Comparison of ENCODE assay signal across 10 mouse cellular contexts in the genomic region with DNA sequence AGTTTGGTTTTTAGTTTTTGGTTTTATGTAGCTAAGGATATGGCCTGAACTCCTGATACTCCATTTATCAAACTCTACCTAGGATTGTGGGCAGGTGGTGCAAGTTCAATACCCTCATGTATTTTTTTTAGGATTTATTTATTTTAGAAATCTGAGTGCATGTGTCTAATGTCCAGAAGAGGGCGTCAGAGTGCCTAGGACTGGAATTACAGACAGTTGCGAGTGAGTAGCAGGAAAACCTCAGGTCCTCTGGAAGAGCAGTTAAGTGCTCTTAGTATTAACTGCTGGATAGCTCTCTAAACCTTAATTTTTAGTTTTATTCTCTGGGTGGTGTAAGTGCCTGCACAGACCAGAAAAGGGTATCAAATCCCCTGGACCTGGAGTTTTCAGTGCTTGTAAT. TPM values are rescaled to one million over a fixed set of nuclear protein-coding genes. Genes with fewer than 3 reads are reported as not detected.
DNase-seq lines count a peak whose midpoint lies in the region; ATAC-seq and TF ChIP-seq lines count a peak whose summit lies in the region.
"Had no signal": no experiment of that assay in that cellular context is flagged by ENCODE, and none has a peak within 500 bp of the region (broad histone marks: within the 10 kb centered on the region; RNA-seq: fewer than 3 reads in every experiment).

No protein-coding gene starts in this region.

- H3K9ac ChIP-seq in hindbrain, embryonic 11.5 days (ENCODE audit: low read depth, low read length): no peak overlapping the region
- no peak overlapping the region for H3K9ac ChIP-seq in hindbrain, embryonic 12.5 days
- H3K9ac ChIP-seq in ES-E14 (ENCODE audit: insufficient read depth, low read depth, low read length, poor library complexity, severe bottlenecking): no peak overlapping the region
- no peak overlapping the region for H3K9ac ChIP-seq in midbrain, embryonic 16.5 days (ENCODE audit: low read depth, low read length)

- no peak overlapping the region for H3K4me2 ChIP-seq in hindbrain, embryonic 11.5 days (replicated peaks; ENCODE audit: low read depth, low read length)
- no peak overlapping the region for H3K4me2 ChIP-seq in hindbrain, embryonic 12.5 days (replicated peaks)
- H3K4me2 ChIP-seq in midbrain, embryonic 16.5 days (ENCODE audit: low read length): no peak overlapping the region

- H3K4me3 ChIP-seq in hindbrain, embryonic 11.5 days (ENCODE audit: low read depth, low read length): no peak overlapping the region
- no peak overlapping the region for H3K4me3 ChIP-seq in hindbrain, embryonic 12.5 days
- peak overlapping the region in 1 of 2 experiments; percentile 23; a peak in 1 of 4 replicates for H3K4me3 ChIP-seq in ES-E14 (ENCODE audit: insufficient read depth in 1 of 2, low read depth in 1 of 2, low read length in 2 of 2, poor library complexity in 1 of 2, severe bottlenecking in 1 of 2)
- H3K4me3 ChIP-seq in midbrain, embryonic 16.5 days (ENCODE audit: low read depth, low read length): no peak overlapping the region
- H3K4me3 ChIP-seq: megakaryocyte, embryonic 14.5 days had no signal

- ATAC-seq in hindbrain, embryonic 11.5 days (ENCODE audit: low FRiP score): no peak
- no peak for ATAC-seq in hindbrain, embryonic 12.5 days (ENCODE audit: low FRiP score)
- peak; percentile 50 for ATAC-seq in granulocyte monocyte progenitor cell, adult 5-6 weeks (replicated peaks; ENCODE audit: poor library complexity, severe bottlenecking)
- ATAC-seq in midbrain, embryonic 16.5 days: no peak

- H3K9me3 ChIP-seq in hindbrain, embryonic 11.5 days (ENCODE audit: control insufficient read depth, low read length): peaks cover 2% of the 10 kb centered on the region; the same call in 1 of the 2 replicates
- H3K9me3 ChIP-seq in hindbrain, embryonic 12.5 days (replicated peaks): no peaks in the 10 kb centered on the region
- H3K9me3 ChIP-seq in ES-E14 (ENCODE audit: control insufficient read depth, insufficient read depth, low read depth, low read length): no peaks in the 10 kb centered on the region
- H3K9me3 ChIP-seq in midbrain, embryonic 16.5 days (replicated peaks; ENCODE audit: control insufficient read depth, low read length, poor library complexity, severe bottlenecking): no peaks in the 10 kb centered on the region

- H3K4me1 ChIP-seq in hindbrain, embryonic 11.5 days (replicated peaks; ENCODE audit: control insufficient read depth, insufficient read depth, low read length): no peaks in the 10 kb centered on the region
- H3K4me1 ChIP-seq in hindbrain, embryonic 12.5 days: no peaks in the 10 kb centered on the region
- H3K4me1 ChIP-seq in ES-E14 (ENCODE audit: control insufficient read depth in 2 of 2, insufficient read depth in 2 of 2, low read length in 2 of 2, poor library complexity in 1 of 2): 0 out of 4 replicates have a peak, but pooled peaks cover 0 to 2% of the 10 kb centered on the region in 2 experiments
- no peaks in the 10 kb centered on the region for H3K4me1 ChIP-seq in midbrain, embryonic 16.5 days (ENCODE audit: control insufficient read depth, insufficient read depth, low read length)

- DNase-seq in hindbrain, embryonic 11.5 days (ENCODE audit: low spot score): peak; percentile 27
- DNase-seq in 416B (ENCODE audit: low read depth) (peak; percentile 78), ES-E14 (ENCODE audit: low read depth, low spot score) (peak; percentile 52)
- no peak for DNase-seq in spleen, postnatal 14 days (ENCODE audit: low spot score in 2 of 2)
- DNase-seq in right cerebral cortex, postnatal 4 days: no peak
- DNase-seq: heart, postnatal 14 days had no signal

- H3K27ac ChIP-seq in hindbrain, embryonic 11.5 days (ENCODE audit: low read depth, low read length): no peak overlapping the region
- H3K27ac ChIP-seq in hindbrain, embryonic 12.5 days: no peak overlapping the region
- H3K27ac ChIP-seq in ES-E14 (ENCODE audit: insufficient read depth, low read depth, low read length, poor library complexity, severe bottlenecking): no peak overlapping the region
- no peak overlapping the region for H3K27ac ChIP-seq in midbrain, embryonic 16.5 days (ENCODE audit: low read length)

- H3K27me3 ChIP-seq in hindbrain, embryonic 11.5 days (ENCODE audit: control insufficient read depth, insufficient read depth, low read length): no peaks in the 10 kb centered on the region
- no peaks in the 10 kb centered on the region for H3K27me3 ChIP-seq in hindbrain, embryonic 12.5 days
- H3K27me3 ChIP-seq in midbrain, embryonic 16.5 days (ENCODE audit: control insufficient read depth, insufficient read depth, low read depth, low read length): no peaks in the 10 kb centered on the region

- H3K36me3 ChIP-seq in hindbrain, embryonic 11.5 days (ENCODE audit: control insufficient read depth, insufficient read depth, low read length): no peaks in the 10 kb centered on the region; the same call in 1 of the 2 replicates
- H3K36me3 ChIP-seq in hindbrain, embryonic 12.5 days: peaks cover 5% of the 10 kb centered on the region; the same call in 1 of the 2 replicates
- H3K36me3 ChIP-seq in ES-E14 (ENCODE audit: control insufficient read depth, insufficient read depth, low read length, poor library complexity, severe bottlenecking): no peaks in the 10 kb centered on the region
- H3K36me3 ChIP-seq in midbrain, embryonic 16.5 days (ENCODE audit: control insufficient read depth, insufficient read depth, low read length): no peaks in the 10 kb centered on the region

- 39% methylated on average over 2 of the region's 2 CpGs for WGBS in hindbrain, embryonic 11.5 days
- 23% methylated on average over 2 of the region's 2 CpGs for WGBS in hindbrain, embryonic 12.5 days
- 39% methylated on average over 2 of the region's 2 CpGs for WGBS in midbrain, embryonic 16.5 days

- in situ Hi-C loops in ES-E14 (cut with MboI; ENCODE audit: low sequenced_read_pairs in 2 of 2, unreplicated experiment in 2 of 2): no loop called here

TF ChIP-seq in ES-E14, 5 proteins besides CTCF, POLR2A, EP300 and RAD21:
- TF ChIP-seq HCFC1 (IDR thresholded peaks at IDR 0.05; ENCODE audit: borderline replicate concordance, insufficient read depth, low read length): no peak
- TF ChIP-seq ZNF384 (IDR thresholded peaks at IDR 0.05; ENCODE audit: low read depth, low read length): no peak
- TF ChIP-seq CHD2 (IDR thresholded peaks at IDR 0.05; ENCODE audit: low read depth, low read length): no peak
- TF ChIP-seq ZC3H11A (IDR thresholded peaks at IDR 0.05; ENCODE audit: borderline replicate concordance, low read depth, low read length): no peak
- TF ChIP-seq MAFK (IDR thresholded peaks at IDR 0.05; ENCODE audit: insufficient read depth, low read depth, low read length): no peak

RNA-seq across cellular contexts. Expression of gene Kdm7a, which starts 19.4 kb away (rescaled TPM):
- polyA plus RNA-seq in hindbrain, embryonic 11.5 days (2014; fragmentation: Nextera tagmentation; extraction: Ambion mirVana): 19.9 and 20.1 TPM in 2 replicates
- polyA plus RNA-seq in hindbrain, embryonic 12.5 days (2016; fragmentation: Nextera tagmentation; extraction: Ambion mirVana): 21.3 and 22.2 TPM in 2 replicates
- 7.4 and 11.9 TPM in 2 replicates for total RNA-seq in ES-E14 (2012; rRNA removed)
- total RNA-seq in granulocyte monocyte progenitor cell, adult 5-6 weeks (2014; fragmentation: Nextera tagmentation): 8.2 and 12.2 TPM in 2 replicates
- 9.9 and 11.0 TPM in 2 replicates for total RNA-seq in granulocyte monocyte progenitor cell, adult 5-6 weeks (2017)
- polyA plus RNA-seq in midbrain, embryonic 16.5 days (2015; fragmentation: Nextera tagmentation; extraction: Ambion mirVana): 4.6 and 5.8 TPM in 2 replicates

Comparison
In these comparisons a context has a peak if more than half of its experiments do, and no peak if none do; other contexts are left out.
1. DNase-seq: peak in hindbrain, embryonic 11.5 days (single experiment), 416B (single experiment) and ES-E14 (single experiment); none in spleen, postnatal 14 days (0 of 2) and right cerebral cortex, postnatal 4 days (single experiment).